22 mouse cellular contexts compared by ENCODE assay signal in the genomic region with DNA sequence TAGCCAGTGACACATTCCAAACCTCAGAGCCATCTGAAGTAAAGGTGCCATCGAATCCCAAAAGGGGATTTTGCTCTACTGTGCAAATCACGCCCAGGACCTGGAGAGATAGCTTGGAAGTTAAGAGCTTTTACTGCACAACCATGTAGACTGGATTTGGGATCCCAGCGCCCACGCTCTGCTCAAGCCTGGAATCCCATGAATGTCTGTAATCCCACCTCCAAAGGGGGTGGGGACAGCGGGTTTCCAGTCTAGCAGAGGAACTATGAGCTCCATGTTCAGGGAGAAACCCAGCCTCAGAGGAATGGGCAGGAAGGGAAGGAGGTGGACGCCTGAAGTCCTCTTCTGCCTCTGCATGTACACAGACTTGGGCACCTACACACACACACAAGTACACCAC.
"Had no signal": no experiment of that assay in that cellular context is flagged by ENCODE, and none has a peak within 500 bp of the region (broad histone marks: within the 10 kb centered on the region; RNA-seq: fewer than 3 reads in every experiment).

No protein-coding gene starts in this region.

- H3K36me3 ChIP-seq: heart, embryonic 13.5 days; heart, embryonic 15.5 days; hindbrain, embryonic 13.5 days; hindbrain, embryonic 15.5 days; intestine, embryonic 15.5 days; kidney, embryonic 15.5 days; limb, embryonic 13.5 days; limb, embryonic 15.5 days; liver, embryonic 12.5 days had no signal

- H3K4me1 ChIP-seq: heart, embryonic 13.5 days; heart, embryonic 15.5 days; hindbrain, embryonic 13.5 days; hindbrain, embryonic 15.5 days; intestine, embryonic 15.5 days; kidney, embryonic 15.5 days; limb, embryonic 13.5 days; limb, embryonic 15.5 days; liver, embryonic 12.5 days had no signal

- DNase-seq: gastrocnemius, postnatal 14 days; gastrocnemius, postnatal 36 days; heart, adult 11 months; heart, adult 2 months; heart, postnatal 14 days; heart, postnatal 36 days; kidney, adult 18-20 months; kidney, adult 9 months; kidney, postnatal 14 days; kidney, postnatal 36 days; layer of hippocampus, adult 9-11 months; layer of hippocampus, postnatal 36 days; left cerebral cortex, postnatal 4 days had no signal

- H3K27me3 ChIP-seq: heart, embryonic 13.5 days; heart, embryonic 15.5 days; hindbrain, embryonic 13.5 days; hindbrain, embryonic 15.5 days; intestine, embryonic 15.5 days; kidney, embryonic 15.5 days; limb, embryonic 13.5 days; limb, embryonic 15.5 days; liver, embryonic 12.5 days had no signal

- H3K4me3 ChIP-seq: heart, adult 2 months; heart, embryonic 13.5 days; heart, embryonic 15.5 days; hindbrain, embryonic 13.5 days; hindbrain, embryonic 15.5 days; intestine, embryonic 15.5 days; kidney, embryonic 15.5 days; limb, embryonic 13.5 days; limb, embryonic 15.5 days; liver, embryonic 12.5 days had no signal

- H3K9me3 ChIP-seq: heart, embryonic 13.5 days; heart, embryonic 15.5 days; hindbrain, embryonic 13.5 days; hindbrain, embryonic 15.5 days; intestine, embryonic 15.5 days; kidney, embryonic 15.5 days; limb, embryonic 13.5 days; limb, embryonic 15.5 days; liver, embryonic 12.5 days had no signal
